Mouse (Mus musculus): ENCODE measurements around the gene Bcar1. TPM values are rescaled to one million over a fixed set of nuclear protein-coding genes. Genes with fewer than 3 reads are reported as not detected.

The Bcar1 gene
- total RNA-seq (2012; rRNA removed): 52.9 and 72.6 TPM in 2 replicates

- Histone ChIP-seq H3K4me3 (ENCODE audit: insufficient read depth in 1 of 2, low read depth in 1 of 2, low read length in 2 of 2, poor library complexity in 1 of 2, severe bottlenecking in 1 of 2) (peak within 1 kb of the TSS; percentile 78 to 88), H3K9ac (ENCODE audit: insufficient read depth, low read depth, low read length, poor library complexity, severe bottlenecking) (peak within 1 kb of the TSS; percentile 82), H3K36me3 (ENCODE audit: control insufficient read depth, insufficient read depth, low read length, poor library complexity, severe bottlenecking) (peaks cover 3% of the 10 kb centered on the region; the same call in 1 of the 2 replicates), H3K27ac (ENCODE audit: insufficient read depth, low read depth, low read length, poor library complexity, severe bottlenecking) (peak within 1 kb of the TSS; percentile 47; the same call in 1 of the 2 replicates), H3K4me1 (ENCODE audit: control insufficient read depth in 2 of 2, insufficient read depth in 2 of 2, low read length in 2 of 2, poor library complexity in 1 of 2) (peaks cover 14 to 43% of the 10 kb centered on the region in 2 experiments), H3K9me3 (ENCODE audit: control insufficient read depth, insufficient read depth, low read depth, low read length) (no peaks in the 10 kb centered on the region)
- no peak for DNase-seq (ENCODE audit: low read depth, low spot score)
- in situ Hi-C loops (cut with MboI; ENCODE audit: low sequenced_read_pairs in 2 of 2, unreplicated experiment in 2 of 2): no loop called here
- no peak for TF ChIP-seq ZNF384 (IDR thresholded peaks at IDR 0.05; ENCODE audit: low read depth, low read length)
- no peak for TF ChIP-seq ZC3H11A (IDR thresholded peaks at IDR 0.05; ENCODE audit: borderline replicate concordance, low read depth, low read length)
- TF ChIP-seq CHD2 (IDR thresholded peaks at IDR 0.05; ENCODE audit: low read depth, low read length): no peak
- TF ChIP-seq MAFK (IDR thresholded peaks at IDR 0.05; ENCODE audit: insufficient read depth, low read depth, low read length): no peak
- TF ChIP-seq HCFC1 (IDR thresholded peaks at IDR 0.05; ENCODE audit: borderline replicate concordance, insufficient read depth, low read length): no peak
Observed at GRCm38 (mm10) chr8:111743792-111744696, at the start of gene Bcar1. Gene Bcar1 (minus strand): TSS chr8:111743809.

GRCm38 (mm10) chr8:111789639-111790038, 46.0 kb upstream of the Bcar1 start:
- Histone ChIP-seq H3K36me3 (ENCODE audit: control insufficient read depth, insufficient read depth, low read length, poor library complexity, severe bottlenecking) (peaks cover 3% of the 10 kb centered on the region; the same call in 1 of the 2 replicates), H3K4me3 (ENCODE audit: insufficient read depth in 1 of 2, low read depth in 1 of 2, low read length in 2 of 2, poor library complexity in 1 of 2, severe bottlenecking in 1 of 2) (no peak overlapping the region), H3K27ac (ENCODE audit: insufficient read depth, low read depth, low read length, poor library complexity, severe bottlenecking) (peak overlapping the region; percentile 99), H3K4me1 (ENCODE audit: control insufficient read depth in 2 of 2, insufficient read depth in 2 of 2, low read length in 2 of 2, poor library complexity in 1 of 2) (peaks cover 32 to 35% of the 10 kb centered on the region in 2 experiments), H3K9ac (ENCODE audit: insufficient read depth, low read depth, low read length, poor library complexity, severe bottlenecking) (no peak overlapping the region), H3K9me3 (ENCODE audit: control insufficient read depth, insufficient read depth, low read depth, low read length) (no peaks in the 10 kb centered on the region)
- in situ Hi-C loops (cut with MboI; ENCODE audit: low sequenced_read_pairs in 2 of 2, unreplicated experiment in 2 of 2): no loop called here
- DNase-seq (ENCODE audit: low read depth, low spot score): peak; percentile 39
- no peak for TF ChIP-seq HCFC1 (IDR thresholded peaks at IDR 0.05; ENCODE audit: borderline replicate concordance, insufficient read depth, low read length)
- TF ChIP-seq ZNF384 (IDR thresholded peaks at IDR 0.05; ENCODE audit: low read depth, low read length): no peak
- TF ChIP-seq CHD2 (IDR thresholded peaks at IDR 0.05; ENCODE audit: low read depth, low read length): no peak
- TF ChIP-seq MAFK (IDR thresholded peaks at IDR 0.05; ENCODE audit: insufficient read depth, low read depth, low read length): no peak
- no peak for TF ChIP-seq ZC3H11A (IDR thresholded peaks at IDR 0.05; ENCODE audit: borderline replicate concordance, low read depth, low read length)

DNA sequence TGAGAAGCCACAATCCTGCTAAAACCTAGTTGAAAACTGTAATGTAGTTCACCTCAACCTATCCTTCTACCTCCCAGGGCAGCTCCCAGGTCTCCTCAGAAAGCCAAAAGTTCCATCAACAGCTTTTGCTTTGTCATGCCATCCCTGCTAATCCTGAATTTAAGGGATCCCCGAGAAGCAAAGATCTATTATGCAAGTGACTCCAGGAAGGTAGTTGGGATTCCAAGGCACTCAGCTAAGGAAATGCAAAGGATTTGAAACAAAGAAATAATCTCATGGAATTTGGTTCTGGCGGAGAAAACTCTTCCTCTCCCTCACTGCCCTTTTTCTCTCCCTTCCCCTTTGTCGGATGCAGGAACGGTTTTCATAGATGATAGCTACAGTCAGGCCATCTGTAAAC, 45.6 kb upstream of the Bcar1 start:
- peak; percentile 44 for DNase-seq (ENCODE audit: low read depth, low spot score)

GRCm38 (mm10) chr8:111788497-111788896, 44.9 kb upstream of the Bcar1 start:
- H3K9ac ChIP-seq (ENCODE audit: insufficient read depth, low read depth, low read length, poor library complexity, severe bottlenecking): no peak overlapping the region; the same call in 1 of the 2 replicates
- H3K4me1 ChIP-seq (ENCODE audit: control insufficient read depth in 2 of 2, insufficient read depth in 2 of 2, low read length in 2 of 2, poor library complexity in 1 of 2): peaks cover 32 to 35% of the 10 kb centered on the region in 2 experiments
- no peak overlapping the region for H3K4me3 ChIP-seq (ENCODE audit: insufficient read depth in 1 of 2, low read depth in 1 of 2, low read length in 2 of 2, poor library complexity in 1 of 2, severe bottlenecking in 1 of 2)
- peak overlapping the region; percentile 98 for H3K27ac ChIP-seq (ENCODE audit: insufficient read depth, low read depth, low read length, poor library complexity, severe bottlenecking)
- no peak for DNase-seq (ENCODE audit: low read depth, low spot score)
- no peaks in the 10 kb centered on the region for H3K9me3 ChIP-seq (ENCODE audit: control insufficient read depth, insufficient read depth, low read depth, low read length)
- H3K36me3 ChIP-seq (ENCODE audit: control insufficient read depth, insufficient read depth, low read length, poor library complexity, severe bottlenecking): peaks cover 2% of the 10 kb centered on the region; the same call in 1 of the 2 replicates
- TF ChIP-seq CHD2 (IDR thresholded peaks at IDR 0.05; ENCODE audit: low read depth, low read length) (no peak), ZNF384 (IDR thresholded peaks at IDR 0.05; ENCODE audit: low read depth, low read length) (no peak), ZC3H11A (IDR thresholded peaks at IDR 0.05; ENCODE audit: borderline replicate concordance, low read depth, low read length) (no peak), MAFK (IDR thresholded peaks at IDR 0.05; ENCODE audit: insufficient read depth, low read depth, low read length) (no peak), HCFC1 (IDR thresholded peaks at IDR 0.05; ENCODE audit: borderline replicate concordance, insufficient read depth, low read length) (no peak)
- in situ Hi-C loops (cut with MboI; ENCODE audit: low sequenced_read_pairs in 2 of 2, unreplicated experiment in 2 of 2): no loop called here

More for the DNA sequence above, 45.6 kb upstream of the Bcar1 start:
- H3K4me3 ChIP-seq (ENCODE audit: insufficient read depth in 1 of 2, low read depth in 1 of 2, low read length in 2 of 2, poor library complexity in 1 of 2, severe bottlenecking in 1 of 2): no peak overlapping the region
- H3K9ac ChIP-seq (ENCODE audit: insufficient read depth, low read depth, low read length, poor library complexity, severe bottlenecking): peak overlapping the region; percentile 23; the same call in 1 of the 2 replicates
- peaks cover 32 to 35% of the 10 kb centered on the region in 2 experiments for H3K4me1 ChIP-seq (ENCODE audit: control insufficient read depth in 2 of 2, insufficient read depth in 2 of 2, low read length in 2 of 2, poor library complexity in 1 of 2)
- TF ChIP-seq CHD2 (IDR thresholded peaks at IDR 0.05; ENCODE audit: low read depth, low read length): 0 out of 2 replicates have a peak, but pooled peaks have one; percentile 55
- peak; percentile 94 for TF ChIP-seq MAFK (IDR thresholded peaks at IDR 0.05; ENCODE audit: insufficient read depth, low read depth, low read length)
- TF ChIP-seq ZC3H11A (IDR thresholded peaks at IDR 0.05; ENCODE audit: borderline replicate concordance, low read depth, low read length): no peak
- no peak for TF ChIP-seq HCFC1 (IDR thresholded peaks at IDR 0.05; ENCODE audit: borderline replicate concordance, insufficient read depth, low read length)
- no peak for TF ChIP-seq ZNF384 (IDR thresholded peaks at IDR 0.05; ENCODE audit: low read depth, low read length)
- no peaks in the 10 kb centered on the region for H3K9me3 ChIP-seq (ENCODE audit: control insufficient read depth, insufficient read depth, low read depth, low read length)
- peaks cover 2% of the 10 kb centered on the region; the same call in 1 of the 2 replicates for H3K36me3 ChIP-seq (ENCODE audit: control insufficient read depth, insufficient read depth, low read length, poor library complexity, severe bottlenecking)
- peak overlapping the region; percentile 99 for H3K27ac ChIP-seq (ENCODE audit: insufficient read depth, low read depth, low read length, poor library complexity, severe bottlenecking)
- in situ Hi-C loops (cut with MboI; ENCODE audit: low sequenced_read_pairs in 2 of 2, unreplicated experiment in 2 of 2): no loop called here

Data from ES-E14 (cell line).